Mouse (Mus musculus): ENCODE results near the gene Arfgef2. TPM values are rescaled to one million over a fixed set of nuclear protein-coding genes. Genes with fewer than 3 reads are reported as not detected.

The Arfgef2 gene
- polyA plus RNA-seq, 1 experiment from 2014 or later = 5.0 TPM

DNA sequence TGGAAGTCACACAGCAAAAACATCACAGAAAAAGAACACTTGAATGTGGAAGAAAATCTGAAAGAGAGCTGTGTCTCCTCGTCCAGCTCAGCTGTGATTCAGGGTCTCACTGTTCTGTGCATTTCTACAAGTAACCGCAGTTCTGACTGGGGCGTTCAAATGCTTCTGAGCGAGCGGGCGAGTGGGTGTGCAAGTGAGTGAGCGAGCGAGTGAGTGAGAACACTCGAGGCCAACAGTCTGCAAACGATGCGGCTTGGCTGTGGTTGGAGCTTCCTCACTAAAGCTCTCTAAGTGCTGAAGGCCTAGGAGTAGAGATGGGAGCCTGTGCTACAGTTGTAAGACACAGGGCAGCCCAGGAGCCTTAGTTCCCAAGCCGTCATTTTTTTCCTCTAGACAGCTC lies 22.9 kb downstream of the Arfgef2 start:
- ATAC-seq (replicated peaks; ENCODE audit: insufficient number of reproducible peaks, insufficient read depth, low FRiP score, low read depth) = no peak
- Histone ChIP-seq H3K27ac (no peak overlapping the region), H3K4me2 (no peak overlapping the region), H3K36me3 (peaks cover 5% of the 10 kb centered on the region; the same call in 1 of the 2 replicates), H3K9ac (no peak overlapping the region), H3K9me3 (replicated peaks) (no peaks in the 10 kb centered on the region), H3K4me3 (no peak overlapping the region), H3K4me1 (replicated peaks) (no peaks in the 10 kb centered on the region), H3K27me3 (no peaks in the 10 kb centered on the region)
- WGBS = 90% methylated on average over 12 of the region's 12 CpGs

DNA sequence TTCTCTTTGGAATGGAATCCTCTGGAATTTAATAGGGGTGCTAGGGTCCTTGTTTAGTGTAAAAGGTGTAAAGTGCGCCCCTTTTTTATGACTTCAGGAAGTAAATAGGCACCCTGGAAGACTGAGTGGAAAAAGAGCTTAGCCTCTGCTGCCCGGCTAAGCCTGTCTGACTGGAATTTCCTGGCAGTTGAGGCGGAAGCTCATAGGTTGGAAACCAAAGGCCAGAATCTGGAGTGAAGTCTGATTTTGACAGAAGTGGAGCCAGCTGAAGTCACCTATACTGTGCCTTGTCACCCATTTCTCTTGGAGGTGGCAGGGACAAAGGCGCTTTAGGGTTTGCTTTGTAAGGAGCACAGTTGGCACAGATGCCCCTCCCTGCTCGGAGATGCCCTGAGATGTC lies 25.0 kb downstream of the Arfgef2 start:
- Histone ChIP-seq H3K4me2 (no peak overlapping the region), H3K27me3 (no peaks in the 10 kb centered on the region), H3K9me3 (replicated peaks) (no peaks in the 10 kb centered on the region), H3K27ac (no peak overlapping the region), H3K4me1 (replicated peaks) (no peaks in the 10 kb centered on the region), H3K4me3 (no peak overlapping the region), H3K9ac (no peak overlapping the region), H3K36me3 (peaks cover 12% of the 10 kb centered on the region)
- 79% methylated on average over 5 of the region's 5 CpGs for WGBS
- no peak for ATAC-seq (replicated peaks; ENCODE audit: insufficient number of reproducible peaks, insufficient read depth, low FRiP score, low read depth)

DNA sequence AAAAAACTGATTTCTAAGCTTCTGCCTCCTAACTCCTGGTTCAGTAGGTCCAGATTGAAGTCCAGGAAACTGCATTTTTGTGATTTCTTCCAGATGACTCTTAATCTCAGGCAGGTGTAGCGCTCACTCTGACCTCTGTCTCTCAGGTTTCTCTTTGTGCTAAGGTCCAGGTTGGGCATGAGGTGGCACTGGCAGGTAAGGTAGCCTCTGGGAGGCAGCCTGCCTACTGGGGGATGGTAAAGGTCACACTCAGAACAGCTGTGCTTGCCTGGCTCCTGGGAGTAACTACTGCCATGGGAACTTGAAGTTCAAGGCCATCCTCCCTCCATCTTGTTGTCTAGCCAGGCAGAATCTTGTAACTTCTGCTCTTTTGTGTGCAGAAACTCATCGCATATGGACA lies 28.7 kb downstream of the Arfgef2 start:
- Histone ChIP-seq H3K27me3 (no peaks in the 10 kb centered on the region), H3K4me3 (no peak overlapping the region), H3K9me3 (replicated peaks) (no peaks in the 10 kb centered on the region), H3K9ac (no peak overlapping the region), H3K4me2 (no peak overlapping the region), H3K4me1 (replicated peaks) (no peaks in the 10 kb centered on the region), H3K27ac (no peak overlapping the region), H3K36me3 (peaks cover 29% of the 10 kb centered on the region)
- ATAC-seq (replicated peaks; ENCODE audit: insufficient number of reproducible peaks, insufficient read depth, low FRiP score, low read depth) = no peak
- 93% methylated on average over 2 of the region's 2 CpGs for WGBS

DNA sequence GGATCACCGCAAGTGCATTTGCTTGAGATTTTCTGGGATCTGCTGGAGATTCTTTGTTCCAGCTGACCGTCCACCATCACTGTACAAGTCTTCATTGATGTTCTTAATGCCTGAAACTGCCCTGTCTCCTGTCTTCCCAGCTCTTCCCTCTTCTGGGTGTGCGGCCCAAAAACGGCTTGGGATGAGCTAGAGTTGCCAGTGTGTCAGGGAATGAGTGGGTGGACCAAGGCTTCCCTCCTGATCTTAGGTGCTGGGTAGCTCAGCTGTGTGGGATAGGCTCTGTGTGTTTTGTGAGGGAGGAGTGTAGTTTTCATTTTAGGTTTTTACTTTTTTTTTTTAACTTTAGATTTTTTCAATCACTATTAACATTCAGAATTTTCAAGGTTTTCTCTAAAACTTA lies 29.4 kb downstream of the Arfgef2 start:
- H3K36me3 ChIP-seq = peaks cover 25% of the 10 kb centered on the region; the same call in 1 of the 2 replicates
- no peak overlapping the region for H3K9ac ChIP-seq
- H3K4me1 ChIP-seq (replicated peaks) = no peaks in the 10 kb centered on the region
- no peak overlapping the region for H3K27ac ChIP-seq
- no peak overlapping the region for H3K4me2 ChIP-seq
- 92% methylated on average over 4 of the region's 4 CpGs for WGBS
- no peaks in the 10 kb centered on the region for H3K9me3 ChIP-seq (replicated peaks)
- no peak for ATAC-seq (replicated peaks; ENCODE audit: insufficient number of reproducible peaks, insufficient read depth, low FRiP score, low read depth)
- no peaks in the 10 kb centered on the region for H3K27me3 ChIP-seq
- no peak overlapping the region for H3K4me3 ChIP-seq

DNA sequence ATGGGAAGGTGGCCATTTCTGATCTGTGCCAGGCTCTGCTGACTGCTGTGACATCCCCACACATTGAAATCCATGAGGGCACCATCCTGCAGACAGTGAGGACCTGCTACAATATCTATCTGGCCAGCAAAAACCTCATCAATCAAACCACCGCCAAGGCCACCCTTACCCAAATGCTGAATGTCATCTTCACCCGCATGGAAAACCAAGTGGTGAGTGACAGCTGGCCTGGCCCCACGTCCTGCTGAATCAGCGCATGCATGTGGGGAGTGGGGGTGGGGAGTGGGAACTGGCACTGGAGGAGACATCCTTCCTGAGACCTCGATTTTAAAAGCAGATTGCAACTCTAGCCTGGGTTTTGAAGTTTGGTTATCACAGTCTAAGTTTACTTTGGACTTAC lies 30.2 kb downstream of the Arfgef2 start:
- ATAC-seq (replicated peaks; ENCODE audit: insufficient number of reproducible peaks, insufficient read depth, low FRiP score, low read depth) = no peak
- H3K4me3 ChIP-seq = no peak overlapping the region
- no peak overlapping the region for H3K9ac ChIP-seq
- no peaks in the 10 kb centered on the region for H3K4me1 ChIP-seq (replicated peaks)
- H3K27me3 ChIP-seq = no peaks in the 10 kb centered on the region
- no peaks in the 10 kb centered on the region for H3K9me3 ChIP-seq (replicated peaks)
- 62% methylated on average over 5 of the region's 5 CpGs for WGBS
- H3K36me3 ChIP-seq = peaks cover 26% of the 10 kb centered on the region; the same call in 1 of the 2 replicates
- H3K4me2 ChIP-seq = no peak overlapping the region
- H3K27ac ChIP-seq = no peak overlapping the region

- H3K4me1 ChIP-seq (replicated peaks) = no peaks in the 10 kb centered on the region
- H3K27ac ChIP-seq = no peak overlapping the region
- no peak overlapping the region for H3K4me2 ChIP-seq
- H3K4me3 ChIP-seq = no peak overlapping the region
- H3K27me3 ChIP-seq = no peaks in the 10 kb centered on the region
- WGBS = 78% methylated on average over 4 of the region's 4 CpGs
- ATAC-seq (replicated peaks; ENCODE audit: insufficient number of reproducible peaks, insufficient read depth, low FRiP score, low read depth) = no peak
- peaks cover 51% of the 10 kb centered on the region for H3K36me3 ChIP-seq
- no peaks in the 10 kb centered on the region for H3K9me3 ChIP-seq (replicated peaks)
- H3K9ac ChIP-seq = no peak overlapping the region
Measured at GRCm38 (mm10) chr2:166841813-166842212, 36.4 kb downstream of the Arfgef2 start.

DNA sequence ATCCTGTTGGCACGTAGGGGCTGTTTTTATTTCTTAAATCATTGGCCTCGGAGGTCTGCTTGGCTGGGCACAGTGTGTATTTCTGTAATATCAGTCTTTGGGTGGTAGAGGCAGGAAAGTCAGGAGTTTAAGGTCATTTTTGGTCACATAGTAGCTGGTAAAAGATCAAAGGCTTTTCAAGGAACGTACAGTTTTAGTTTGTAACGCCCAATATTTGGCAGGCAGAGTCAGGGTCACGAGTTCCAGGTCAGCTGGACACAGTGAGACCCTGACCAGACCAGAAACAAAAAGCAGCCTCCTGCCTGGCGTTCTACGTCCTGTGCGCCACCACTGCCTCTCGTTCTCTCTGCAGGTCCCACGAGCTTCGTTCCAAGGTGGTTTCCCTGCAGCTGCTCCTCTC lies 45.3 kb downstream of the Arfgef2 start:
- Histone ChIP-seq H3K4me2 (no peak overlapping the region), H3K4me3 (no peak overlapping the region), H3K9me3 (replicated peaks) (no peaks in the 10 kb centered on the region), H3K4me1 (replicated peaks) (no peaks in the 10 kb centered on the region), H3K27me3 (no peaks in the 10 kb centered on the region), H3K36me3 (peaks cover 71% of the 10 kb centered on the region), H3K9ac (no peak overlapping the region), H3K27ac (no peak overlapping the region)
- no peak for ATAC-seq (replicated peaks; ENCODE audit: insufficient number of reproducible peaks, insufficient read depth, low FRiP score, low read depth)
- WGBS = 84% methylated on average over 11 of the region's 11 CpGs

- Histone ChIP-seq H3K27ac (no peak overlapping the region), H3K27me3 (no peaks in the 10 kb centered on the region), H3K4me1 (replicated peaks) (no peaks in the 10 kb centered on the region), H3K4me3 (no peak overlapping the region), H3K36me3 (peaks cover 70% of the 10 kb centered on the region), H3K4me2 (no peak overlapping the region), H3K9ac (no peak overlapping the region), H3K9me3 (replicated peaks) (no peaks in the 10 kb centered on the region)
- ATAC-seq (replicated peaks; ENCODE audit: insufficient number of reproducible peaks, insufficient read depth, low FRiP score, low read depth) = no peak
- WGBS = 93% methylated on average over 7 of the region's 7 CpGs
Measured at GRCm38 (mm10) chr2:166852270-166852669, 46.9 kb downstream of the Arfgef2 start.

- Histone ChIP-seq H3K4me3 (no peak overlapping the region), H3K9ac (no peak overlapping the region), H3K27ac (no peak overlapping the region), H3K36me3 (peaks cover 93% of the 10 kb centered on the region), H3K4me2 (no peak overlapping the region), H3K27me3 (no peaks in the 10 kb centered on the region), H3K4me1 (replicated peaks) (no peaks in the 10 kb centered on the region), H3K9me3 (replicated peaks) (no peaks in the 10 kb centered on the region)
- no peak for ATAC-seq (replicated peaks; ENCODE audit: insufficient number of reproducible peaks, insufficient read depth, low FRiP score, low read depth)
- WGBS = 94% methylated on average over 8 of the region's 8 CpGs
Measured at GRCm38 (mm10) chr2:166855771-166856170, 50.4 kb downstream of the Arfgef2 start.

- peaks cover 93% of the 10 kb centered on the region for H3K36me3 ChIP-seq
Measured at GRCm38 (mm10) chr2:166856366-166856765, 51.0 kb downstream of the Arfgef2 start.

GRCm38 (mm10) chr2:166857118-166857517 lies 51.7 kb downstream of the Arfgef2 start:
- H3K4me1 ChIP-seq (replicated peaks) = no peaks in the 10 kb centered on the region
- H3K36me3 ChIP-seq = peaks cover 92% of the 10 kb centered on the region
- no peaks in the 10 kb centered on the region for H3K27me3 ChIP-seq
- H3K27ac ChIP-seq = no peak overlapping the region
- ATAC-seq (replicated peaks; ENCODE audit: insufficient number of reproducible peaks, insufficient read depth, low FRiP score, low read depth) = no peak
- no peak overlapping the region for H3K9ac ChIP-seq
- 80% methylated on average over 2 of the region's 2 CpGs for WGBS
- no peak overlapping the region for H3K4me2 ChIP-seq
- H3K9me3 ChIP-seq (replicated peaks) = no peaks in the 10 kb centered on the region
- no peak overlapping the region for H3K4me3 ChIP-seq

More at GRCm38 (mm10) chr2:166856366-166856765, 51.0 kb downstream of the Arfgef2 start:
- no peak overlapping the region for H3K9ac ChIP-seq
- 84% methylated on average over 6 of the region's 6 CpGs for WGBS
- no peak overlapping the region for H3K4me2 ChIP-seq
- H3K4me1 ChIP-seq (replicated peaks) = no peaks in the 10 kb centered on the region
- no peaks in the 10 kb centered on the region for H3K9me3 ChIP-seq (replicated peaks)
- ATAC-seq (replicated peaks; ENCODE audit: insufficient number of reproducible peaks, insufficient read depth, low FRiP score, low read depth) = no peak
- H3K27me3 ChIP-seq = no peaks in the 10 kb centered on the region
- no peak overlapping the region for H3K4me3 ChIP-seq
- H3K27ac ChIP-seq = no peak overlapping the region

GRCm38 (mm10) chr2:166859214-166859613 lies 53.8 kb downstream of the Arfgef2 start:
- Histone ChIP-seq H3K4me1 (replicated peaks) (peaks cover 4% of the 10 kb centered on the region; the same call in 1 of the 2 replicates), H3K27me3 (no peaks in the 10 kb centered on the region), H3K4me2 (no peak overlapping the region), H3K36me3 (peaks cover 81% of the 10 kb centered on the region), H3K9me3 (replicated peaks) (no peaks in the 10 kb centered on the region), H3K27ac (no peak overlapping the region), H3K4me3 (no peak overlapping the region), H3K9ac (no peak overlapping the region)
- WGBS = 85% methylated on average over 7 of the region's 7 CpGs
- no peak for ATAC-seq (replicated peaks; ENCODE audit: insufficient number of reproducible peaks, insufficient read depth, low FRiP score, low read depth)
